Mouse (Mus musculus): ENCODE measurements at regions not wholly inside any gene's neighbourhood (a gene's known extent, or its start where the extent isn't known, plus 50 kb on each side); places are given as distances from the start of the nearest gene placed in this dataset.
"Not testable (repeated sequence)": the region's sequence is repeated elsewhere in the genome, so short reads cannot be mapped to it uniquely, and the experiment has no call there.

GRCm38 (mm10) chr6:25101761-25102160, 145.7 kb upstream of the Tmem229a start:
- ATAC-seq (replicated peaks; ENCODE audit: poor library complexity, severe bottlenecking): no peak

- no peak for ATAC-seq (replicated peaks; ENCODE audit: poor library complexity, severe bottlenecking)
Observed at GRCm38 (mm10) chr6:25087167-25087566, 131.1 kb upstream of the Tmem229a start.

- no peak for ATAC-seq (replicated peaks; ENCODE audit: poor library complexity, severe bottlenecking)
Observed at GRCm38 (mm10) chr6:25085871-25086270, 129.8 kb upstream of the Tmem229a start.

GRCm38 (mm10) chr6:25085296-25085695, 129.2 kb upstream of the Tmem229a start:
- not testable (repeated sequence) for ATAC-seq (replicated peaks; ENCODE audit: poor library complexity, severe bottlenecking)

- no peak for ATAC-seq (replicated peaks; ENCODE audit: poor library complexity, severe bottlenecking)
Observed at GRCm38 (mm10) chr6:25065913-25066312, 109.8 kb upstream of the Tmem229a start.

- ATAC-seq (replicated peaks; ENCODE audit: poor library complexity, severe bottlenecking): no peak
Observed at GRCm38 (mm10) chr6:25032878-25033509, 76.9 kb upstream of the Tmem229a start.

GRCm38 (mm10) chr6:25026953-25027352, 70.9 kb upstream of the Tmem229a start:
- no peak for ATAC-seq (replicated peaks; ENCODE audit: poor library complexity, severe bottlenecking)

GRCm38 (mm10) chr6:25020005-25020772, 64.1 kb upstream of the Tmem229a start:
- ATAC-seq (replicated peaks; ENCODE audit: poor library complexity, severe bottlenecking): peak; percentile 56; the same call in 1 of the 2 replicates

GRCm38 (mm10) chr6:25013288-25013606, 57.1 kb upstream of the Tmem229a start:
- no peak for ATAC-seq (replicated peaks; ENCODE audit: poor library complexity, severe bottlenecking)

GRCm38 (mm10) chr6:25012376-25013287, 56.5 kb upstream of the Tmem229a start:
- no peak for ATAC-seq (replicated peaks; ENCODE audit: poor library complexity, severe bottlenecking)

GRCm38 (mm10) chr6:25008856-25009255, 52.8 kb upstream of the Tmem229a start:
- ATAC-seq (replicated peaks; ENCODE audit: poor library complexity, severe bottlenecking): not testable (repeated sequence)
